ENCODE assay signal across 22 mouse cellular contexts in genomic region chr6:59311241-59311640, GRCm38 (mm10).
"Had no signal": no experiment of that assay in that cellular context is flagged by ENCODE, and none has a peak within 500 bp of the region (broad histone marks: within the 10 kb centered on the region; RNA-seq: fewer than 3 reads in every experiment).

No protein-coding gene starts in this region.

- DNase-seq: heart, postnatal 10 days; heart, postnatal 14 days; heart, postnatal 36 days; heart, postnatal 4 days; kidney, adult 11 months; kidney, adult 18-20 months; kidney, adult 2 months; kidney, adult 8-10 months; kidney, adult 9 months; kidney, postnatal 10 days; kidney, postnatal 14 days; kidney, postnatal 25 days; kidney, postnatal 36 days; kidney, postnatal 4 days; layer of hippocampus, adult 9-11 months; layer of hippocampus, postnatal 36 days had no signal

- ATAC-seq: hindbrain, embryonic 16.5 days; hindbrain, postnatal 0 days; inflammation-experienced regulatory T-cells, adult 6 months; intestine, embryonic 15.5 days; intestine, embryonic 16.5 days; intestine, postnatal 0 days had no signal
